Mouse (Mus musculus): ENCODE data around the gene BC049730. TPM values are rescaled to one million over a fixed set of nuclear protein-coding genes. Genes with fewer than 3 reads are reported as not detected.
A peak's percentile ranks its signal among the peaks of the same experiment; 100 is the strongest.
"Not testable (repeated sequence)": the region's sequence is repeated elsewhere in the genome, so short reads cannot be mapped to it uniquely, and the experiment has no call there.

Gene BC049730
- polyA plus RNA-seq, 1 experiment from 2014 or later: not detected

DNA sequence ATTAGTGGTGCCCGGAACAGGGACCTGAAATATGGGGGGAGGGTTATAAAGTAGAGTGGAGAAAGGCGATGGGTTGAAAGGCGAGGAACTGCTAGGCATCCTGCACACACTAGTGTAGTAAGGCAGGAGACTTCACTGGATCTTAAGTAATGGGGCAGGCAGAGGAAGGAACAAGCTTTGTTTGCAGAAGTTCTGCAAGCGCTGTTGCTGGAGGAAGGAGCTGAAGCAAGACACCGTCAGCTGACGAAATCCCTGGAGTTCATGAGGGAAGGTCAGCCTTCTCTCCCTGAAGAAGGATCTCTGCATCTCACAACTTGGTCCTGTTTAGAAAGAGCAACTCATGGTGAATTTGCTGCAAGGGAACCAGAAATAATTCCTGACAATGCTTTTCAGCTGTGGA is 6.0 kb downstream of the BC049730 start:
- Histone ChIP-seq H3K9ac (replicated peaks) (no peak overlapping the region), H3K4me1 (ENCODE audit: insufficient read depth) (no peaks in the 10 kb centered on the region), H3K27ac (ENCODE audit: low read depth) (0 out of 2 replicates have a peak overlapping the region, but pooled peaks have one; percentile 8), H3K36me3 (replicated peaks; ENCODE audit: insufficient read depth, low read length) (no peaks in the 10 kb centered on the region), H3K4me3 (ENCODE audit: low read depth, low read length) (no peak overlapping the region), H3K4me2 (ENCODE audit: low read depth, low read length) (no peak overlapping the region), H3K27me3 (ENCODE audit: insufficient read depth, low read length) (no peaks in the 10 kb centered on the region), H3K9me3 (ENCODE audit: low read length) (no peaks in the 10 kb centered on the region)
- ATAC-seq (no peak), DNase-seq (peak; percentile 43)
- WGBS (ENCODE audit: insufficient replicate concordance): 44% methylated on average over 6 of the region's 6 CpGs
- TF ChIP-seq CTCF (IDR thresholded peaks at IDR 0.05; ENCODE audit: low read depth) (no peak), EP300 (IDR thresholded peaks at IDR 0.05; ENCODE audit: low read depth) (no peak)

DNA sequence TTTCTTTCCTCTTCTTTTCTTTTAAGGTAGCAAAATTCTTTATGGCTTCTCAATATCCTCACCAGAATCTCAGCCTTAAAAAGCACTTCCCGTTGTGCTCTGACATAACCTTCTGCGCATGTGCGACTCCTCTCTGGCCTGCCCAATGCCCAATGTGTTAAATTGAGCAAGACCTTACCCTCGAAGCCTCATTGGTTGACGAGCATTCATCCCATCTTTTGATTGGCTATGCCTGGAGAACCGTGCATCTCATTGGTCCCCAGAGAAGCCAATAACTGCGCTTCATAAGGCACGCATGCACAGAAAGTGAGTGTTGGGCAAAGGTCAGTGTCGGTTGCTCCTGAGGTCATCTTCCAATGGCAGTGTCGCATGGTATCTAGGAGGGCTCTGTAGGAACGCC is 17.8 kb downstream of the BC049730 start, which contains the start of gene Gm4763:
Gene Gm4763 (minus strand): TSS at position 101 of the 400 bp plus-strand sequence.
- not testable (repeated sequence) for ATAC-seq; H3K27me3 ChIP-seq (ENCODE audit: insufficient read depth, low read length); H3K9ac ChIP-seq (replicated peaks); H3K36me3 ChIP-seq (replicated peaks; ENCODE audit: insufficient read depth, low read length); H3K27ac ChIP-seq (ENCODE audit: low read depth); H3K4me3 ChIP-seq (ENCODE audit: low read depth, low read length); H3K4me2 ChIP-seq (ENCODE audit: low read depth, low read length); H3K9me3 ChIP-seq (ENCODE audit: low read length); DNase-seq; H3K4me1 ChIP-seq (ENCODE audit: insufficient read depth)
- WGBS (ENCODE audit: insufficient replicate concordance): 81% methylated on average over 11 of the region's 11 CpGs

DNA sequence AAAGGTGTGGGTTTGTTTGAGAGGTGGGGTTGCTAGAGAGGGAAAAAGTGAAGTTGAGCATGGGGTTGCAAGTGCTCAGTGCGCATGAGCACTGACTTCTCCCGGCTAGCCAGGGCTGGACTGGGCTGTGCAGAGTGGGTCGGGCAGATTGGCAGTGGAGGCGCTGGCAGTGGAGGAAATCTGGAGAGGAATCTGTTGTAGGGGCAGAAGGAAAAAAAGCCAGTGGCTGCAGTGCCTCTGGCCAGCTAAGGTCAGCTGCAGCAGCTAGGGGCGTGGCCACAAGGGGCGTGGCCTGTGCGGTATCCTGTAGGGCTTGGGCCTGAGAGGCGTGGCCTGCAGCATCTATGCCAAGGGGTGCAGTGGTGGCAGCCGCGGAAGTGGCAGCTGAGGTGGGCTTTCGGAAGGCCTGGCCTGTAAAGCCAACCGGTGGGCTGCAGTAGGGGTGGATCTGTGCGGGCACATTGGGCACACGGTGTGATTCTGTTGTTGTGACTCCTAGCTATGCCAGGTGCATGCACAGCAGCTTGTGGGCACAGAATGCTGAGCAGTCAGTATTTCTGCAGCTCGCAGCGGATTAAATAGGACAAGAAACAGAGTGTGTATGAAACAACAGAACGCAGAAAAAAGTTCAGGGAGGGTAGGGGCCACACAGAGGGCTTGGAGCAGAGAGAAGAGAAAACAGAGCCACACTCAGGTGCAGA is 27.1 kb downstream of the BC049730 start:
- peak; percentile 57 for DNase-seq
- H3K4me2 ChIP-seq (ENCODE audit: low read depth, low read length): 0 out of 2 replicates have a peak overlapping the region, but pooled peaks have one; percentile 13
- WGBS (ENCODE audit: insufficient replicate concordance): 19% methylated on average over 16 of the region's 17 CpGs

DNA sequence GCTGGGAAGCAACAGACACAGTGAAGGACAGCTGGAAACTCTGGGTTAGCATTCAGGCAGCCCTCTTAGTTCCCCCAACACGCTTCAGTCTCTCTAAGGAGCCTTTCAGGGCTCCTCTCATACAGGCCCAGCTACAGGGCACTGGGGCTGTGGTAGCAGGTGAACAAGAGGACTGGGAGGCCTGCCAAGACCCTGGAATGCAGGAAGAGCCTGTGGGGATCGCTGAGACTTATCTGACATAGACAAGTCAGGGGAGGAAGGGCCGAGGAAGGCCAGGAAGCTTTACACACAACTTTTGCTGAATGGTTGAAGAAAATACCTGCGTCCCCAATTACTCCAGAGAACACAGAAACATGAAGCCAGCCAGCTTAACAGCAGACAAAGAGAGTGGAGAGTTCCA is 41.7 kb downstream of the BC049730 start:
- Histone ChIP-seq H3K4me3 (ENCODE audit: low read depth, low read length) (no peak overlapping the region), H3K9me3 (ENCODE audit: low read length) (no peaks in the 10 kb centered on the region), H3K27me3 (ENCODE audit: insufficient read depth, low read length) (no peaks in the 10 kb centered on the region), H3K27ac (ENCODE audit: low read depth) (no peak overlapping the region), H3K9ac (replicated peaks) (no peak overlapping the region), H3K4me1 (ENCODE audit: insufficient read depth) (no peaks in the 10 kb centered on the region), H3K4me2 (ENCODE audit: low read depth, low read length) (no peak overlapping the region), H3K36me3 (replicated peaks; ENCODE audit: insufficient read depth, low read length) (no peaks in the 10 kb centered on the region)
- DNase-seq (no peak), ATAC-seq (no peak)
- WGBS (ENCODE audit: insufficient replicate concordance): 50% methylated on average over 4 of the region's 4 CpGs
- no peak for TF ChIP-seq EP300 (IDR thresholded peaks at IDR 0.05; ENCODE audit: low read depth)
- no peak for TF ChIP-seq CTCF (IDR thresholded peaks at IDR 0.05; ENCODE audit: low read depth)

More for the DNA sequence above, 27.1 kb downstream of the BC049730 start:
- ATAC-seq: peak; percentile 17; the same call in 1 of the 2 replicates
- Histone ChIP-seq H3K27ac (ENCODE audit: low read depth) (no peak overlapping the region), H3K4me1 (ENCODE audit: insufficient read depth) (no peaks in the 10 kb centered on the region), H3K9ac (replicated peaks) (no peak overlapping the region), H3K4me3 (ENCODE audit: low read depth, low read length) (no peak overlapping the region), H3K36me3 (replicated peaks; ENCODE audit: insufficient read depth, low read length) (no peaks in the 10 kb centered on the region), H3K27me3 (ENCODE audit: insufficient read depth, low read length) (no peaks in the 10 kb centered on the region), H3K9me3 (ENCODE audit: low read length) (no peaks in the 10 kb centered on the region)
- TF ChIP-seq EP300 (IDR thresholded peaks at IDR 0.05; ENCODE audit: low read depth) (no peak), CTCF (IDR thresholded peaks at IDR 0.05; ENCODE audit: low read depth) (no peak)

DNA sequence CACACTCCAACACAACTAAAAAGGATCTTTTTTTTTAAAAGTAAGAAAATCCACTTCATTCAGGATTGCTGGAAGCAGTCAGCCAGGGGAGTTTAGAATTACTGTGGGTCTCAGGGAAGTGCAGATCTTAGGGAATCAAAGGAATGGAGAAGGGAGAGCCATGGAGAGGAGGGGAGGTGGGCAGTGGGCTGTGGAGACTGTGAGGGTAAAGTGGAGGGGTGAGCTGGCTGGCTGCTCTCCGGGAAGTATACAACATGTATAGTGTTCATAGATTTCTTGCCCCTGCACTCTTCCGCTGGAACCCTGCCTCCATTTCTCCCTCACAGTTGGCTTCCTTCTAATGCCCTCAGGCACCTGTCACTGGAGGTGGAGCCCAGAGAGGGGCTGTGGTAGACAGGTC is 42.6 kb downstream of the BC049730 start:
- Histone ChIP-seq H3K36me3 (replicated peaks; ENCODE audit: insufficient read depth, low read length) (no peaks in the 10 kb centered on the region), H3K9ac (replicated peaks) (no peak overlapping the region), H3K4me3 (ENCODE audit: low read depth, low read length) (no peak overlapping the region), H3K4me1 (ENCODE audit: insufficient read depth) (no peaks in the 10 kb centered on the region), H3K27ac (ENCODE audit: low read depth) (no peak overlapping the region), H3K9me3 (ENCODE audit: low read length) (no peaks in the 10 kb centered on the region), H3K4me2 (ENCODE audit: low read depth, low read length) (no peak overlapping the region), H3K27me3 (ENCODE audit: insufficient read depth, low read length) (no peaks in the 10 kb centered on the region)
- 65% methylated on average over 2 of the region's 2 CpGs for WGBS (ENCODE audit: insufficient replicate concordance)
- TF ChIP-seq EP300 (IDR thresholded peaks at IDR 0.05; ENCODE audit: low read depth) (no peak), CTCF (IDR thresholded peaks at IDR 0.05; ENCODE audit: low read depth) (no peak)
- DNase-seq: no peak
- no peak for ATAC-seq

DNA sequence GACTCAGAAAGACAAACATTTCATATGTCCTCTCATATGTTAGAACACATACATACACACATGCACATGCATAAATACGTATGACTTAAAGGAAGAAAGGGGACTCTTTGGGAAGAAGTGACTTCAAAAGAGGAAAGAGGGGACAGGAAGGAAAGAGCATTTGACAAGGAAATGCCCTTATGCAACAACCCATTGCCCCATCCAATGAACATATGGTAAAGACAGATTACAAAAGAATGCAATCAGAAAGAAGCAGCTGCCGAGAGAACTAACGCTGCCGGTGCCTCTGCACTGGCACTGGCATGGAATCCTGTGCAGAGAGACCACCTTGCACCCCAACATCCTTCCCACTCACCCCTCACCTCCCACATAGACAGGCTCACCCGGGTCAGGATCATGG is 44.4 kb downstream of the BC049730 start:
- H3K9me3 ChIP-seq (ENCODE audit: low read length): no peaks in the 10 kb centered on the region
- no peaks in the 10 kb centered on the region for H3K36me3 ChIP-seq (replicated peaks; ENCODE audit: insufficient read depth, low read length)
- no peaks in the 10 kb centered on the region for H3K27me3 ChIP-seq (ENCODE audit: insufficient read depth, low read length)
- no peaks in the 10 kb centered on the region for H3K4me1 ChIP-seq (ENCODE audit: insufficient read depth)
- H3K27ac ChIP-seq (ENCODE audit: low read depth): no peak overlapping the region
- H3K4me2 ChIP-seq (ENCODE audit: low read depth, low read length): 0 out of 2 replicates have a peak overlapping the region, but pooled peaks have one; percentile 33
- 37% methylated on average over 5 of the region's 5 CpGs for WGBS (ENCODE audit: insufficient replicate concordance)
- TF ChIP-seq CTCF (IDR thresholded peaks at IDR 0.05; ENCODE audit: low read depth): no peak
- TF ChIP-seq EP300 (IDR thresholded peaks at IDR 0.05; ENCODE audit: low read depth): no peak
- no peak overlapping the region for H3K9ac ChIP-seq (replicated peaks)
- DNase-seq: no peak
- H3K4me3 ChIP-seq (ENCODE audit: low read depth, low read length): no peak overlapping the region
- ATAC-seq: no peak
